Mouse (Mus musculus): ENCODE results near the gene Srsf9. TPM values are rescaled to one million over a fixed set of nuclear protein-coding genes. Genes with fewer than 3 reads are reported as not detected.
A peak's percentile ranks its signal among the peaks of the same experiment; 100 is the strongest.

Gene Srsf9
- polyA plus RNA-seq, 1 experiment from 2014 or later = 246 TPM

DNA sequence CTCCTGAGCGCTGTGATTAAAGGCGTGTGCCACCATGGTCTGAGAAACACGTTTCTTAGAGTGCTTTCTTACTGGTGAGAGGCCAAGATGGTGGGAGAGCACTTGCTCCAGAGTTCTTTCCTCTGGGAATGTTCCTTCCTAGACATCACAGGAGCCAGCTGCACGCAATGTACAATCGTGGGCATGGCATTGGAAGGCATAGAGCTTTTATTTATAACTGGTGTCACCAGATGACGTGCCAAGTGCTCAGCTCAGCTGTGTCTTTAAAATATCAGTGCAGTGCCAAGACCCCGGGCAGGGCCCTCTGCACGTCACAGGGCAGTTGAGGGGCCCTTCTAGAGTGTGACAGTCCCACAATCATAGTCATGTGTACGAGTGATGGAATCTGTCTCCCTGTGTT, 4.0 kb downstream of the Srsf9 start:
- Histone ChIP-seq H3K27ac (no peak overlapping the region), H3K4me1 (peaks cover 19% of the 10 kb centered on the region), H3K9ac (no peak overlapping the region), H3K9me3 (no peaks in the 10 kb centered on the region), H3K4me2 (no peak overlapping the region), H3K4me3 (no peak overlapping the region), H3K27me3 (no peaks in the 10 kb centered on the region), H3K36me3 (peaks cover 62% of the 10 kb centered on the region)
- WGBS = 87% methylated on average over 9 of the region's 9 CpGs
- ATAC-seq (ENCODE audit: insufficient number of reproducible peaks, low FRiP score, low TSS enrichment, low read depth) = no peak

DNA sequence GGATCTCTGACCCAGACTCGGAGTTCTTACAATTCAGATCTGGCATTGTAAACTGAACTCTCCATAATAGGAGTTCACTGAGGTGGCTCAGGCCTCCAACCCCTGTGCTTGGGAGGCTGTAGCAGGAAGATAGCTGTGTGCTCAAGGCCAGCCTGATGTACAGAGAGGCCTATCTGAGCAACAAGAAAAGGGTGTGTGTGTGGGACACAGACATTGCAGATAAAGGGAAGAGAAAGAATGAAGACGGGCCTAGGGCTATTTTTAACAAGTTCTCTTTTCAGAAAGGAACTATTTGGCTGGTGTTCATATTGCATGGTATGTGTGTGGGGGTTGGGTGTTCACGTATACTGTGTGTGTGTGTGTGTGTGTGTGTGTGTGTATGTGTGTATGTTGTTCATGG, 6.6 kb downstream of the Srsf9 start:
- Histone ChIP-seq H3K4me2 (no peak overlapping the region), H3K27ac (no peak overlapping the region), H3K9me3 (no peaks in the 10 kb centered on the region), H3K27me3 (no peaks in the 10 kb centered on the region), H3K9ac (no peak overlapping the region), H3K4me3 (no peak overlapping the region), H3K4me1 (peaks cover 8% of the 10 kb centered on the region; the same call in 1 of the 2 replicates), H3K36me3 (peaks cover 70% of the 10 kb centered on the region)
- 77% methylated on average over 3 of the region's 3 CpGs for WGBS
- no peak for ATAC-seq (ENCODE audit: insufficient number of reproducible peaks, low FRiP score, low TSS enrichment, low read depth)

DNA sequence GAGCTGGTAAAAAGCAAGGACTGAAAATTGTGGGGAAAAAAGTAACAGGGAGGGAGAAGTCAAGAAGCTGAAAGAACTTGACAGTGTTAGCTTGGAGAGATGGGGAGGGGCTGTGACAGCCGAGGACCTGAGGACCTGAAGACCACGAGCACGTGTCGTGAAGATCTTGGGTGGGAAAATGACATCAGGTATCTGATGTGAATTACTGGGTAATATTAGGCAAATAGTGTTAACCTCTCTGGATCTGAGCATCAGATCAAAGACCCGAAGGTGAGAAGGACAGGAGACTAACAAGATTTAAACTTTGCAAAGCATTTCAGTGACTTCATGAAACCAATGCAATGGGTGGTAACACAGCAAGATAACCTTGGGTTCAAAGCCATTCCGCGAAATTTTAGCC, 13.0 kb downstream of the Srsf9 start:
- no peak for ATAC-seq (ENCODE audit: insufficient number of reproducible peaks, low FRiP score, low TSS enrichment, low read depth)
- Histone ChIP-seq H3K4me1 (peaks cover 12% of the 10 kb centered on the region), H3K27ac (no peak overlapping the region), H3K9me3 (no peaks in the 10 kb centered on the region), H3K9ac (peak overlapping the region; percentile 90; the same call in 1 of the 2 replicates), H3K4me2 (peak overlapping the region; percentile 74), H3K36me3 (peaks cover 45% of the 10 kb centered on the region), H3K4me3 (peak overlapping the region; percentile 91), H3K27me3 (no peaks in the 10 kb centered on the region)
- WGBS = 28% methylated on average over 7 of the region's 7 CpGs

- peaks cover 12% of the 10 kb centered on the region for H3K4me1 ChIP-seq
- peak within 1 kb of the TSS; percentile 90 for H3K9ac ChIP-seq
- peak within 1 kb of the TSS; percentile 74 for H3K4me2 ChIP-seq
- peak within 1 kb of the TSS; percentile 91 for H3K4me3 ChIP-seq
- no peaks in the 10 kb centered on the region for H3K27me3 ChIP-seq
- peak within 1 kb of the TSS; percentile 81 for H3K27ac ChIP-seq
- peaks cover 45% of the 10 kb centered on the region for H3K36me3 ChIP-seq
- H3K9me3 ChIP-seq = no peaks in the 10 kb centered on the region
- WGBS = under 1% methylated on average over 62 of the region's 62 CpGs
- peak; percentile 81 for ATAC-seq (ENCODE audit: insufficient number of reproducible peaks, low FRiP score, low TSS enrichment, low read depth)
Measured at GRCm38 (mm10) chr5:115340577-115341313, 13.8 kb downstream of the Srsf9 start, which contains the start of the genes Gatc and Triap1. Gene Gatc, minus strand, starts transcription at chr5:115341178. Gene Triap1, plus strand, starts transcription at chr5:115341225.

DNA sequence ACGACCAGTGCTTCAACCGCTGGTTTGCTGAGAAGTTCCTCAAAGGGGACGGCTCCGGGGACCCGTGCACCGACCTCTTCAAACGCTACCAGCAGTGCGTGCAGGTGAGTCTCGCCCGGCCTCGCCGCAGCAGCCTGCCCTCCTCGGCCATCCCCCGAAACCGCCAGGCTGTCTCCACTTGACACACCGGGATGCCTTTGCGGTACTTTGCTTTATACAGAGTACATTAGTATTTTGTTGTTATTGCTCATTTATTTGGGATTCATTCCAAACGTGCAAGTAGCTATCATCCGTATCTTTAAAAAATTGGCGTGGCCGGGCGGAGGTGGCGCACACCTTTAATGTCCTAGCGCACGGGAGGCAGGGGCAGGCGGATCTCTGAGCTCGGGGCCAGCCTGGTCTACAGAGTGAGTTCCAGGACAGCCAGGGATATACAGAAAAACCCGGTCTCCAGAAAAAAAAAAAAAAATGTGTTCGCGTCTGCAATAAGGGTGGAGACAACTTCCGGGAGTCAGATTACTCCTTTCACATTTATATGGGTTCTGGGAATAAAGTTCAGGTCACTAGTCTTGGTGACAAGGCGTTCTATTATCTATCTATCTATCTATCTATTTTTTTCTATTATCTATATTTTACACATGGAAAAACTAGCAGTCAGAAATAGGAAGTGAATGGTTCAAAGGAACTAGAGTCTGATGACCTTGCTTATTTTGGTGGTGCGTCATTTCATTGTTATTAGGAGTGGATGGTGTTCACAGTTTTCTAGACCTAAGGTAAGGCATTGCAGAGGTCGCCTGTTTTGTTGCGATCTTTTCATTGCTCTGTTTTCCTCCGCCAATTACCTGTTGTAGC, 14.6 kb downstream of the Srsf9 start:
- H3K9ac ChIP-seq = peak overlapping the region; percentile 90
- H3K4me3 ChIP-seq = peak overlapping the region; percentile 91
- no peak for ATAC-seq (ENCODE audit: insufficient number of reproducible peaks, low FRiP score, low TSS enrichment, low read depth)
- H3K36me3 ChIP-seq = peaks cover 44% of the 10 kb centered on the region
- peaks cover 12% of the 10 kb centered on the region for H3K4me1 ChIP-seq
- H3K9me3 ChIP-seq = no peaks in the 10 kb centered on the region
- 12% methylated on average over 36 of the region's 36 CpGs for WGBS
- peak overlapping the region; percentile 74 for H3K4me2 ChIP-seq
- no peaks in the 10 kb centered on the region for H3K27me3 ChIP-seq
- peak overlapping the region; percentile 69; the same call in 1 of the 2 replicates for H3K27ac ChIP-seq

GRCm38 (mm10) chr5:115347564-115347963, 20.6 kb downstream of the Srsf9 start:
- H3K4me3 ChIP-seq = peak overlapping the region; percentile 96
- peaks cover 14% of the 10 kb centered on the region for H3K4me1 ChIP-seq
- no peak overlapping the region for H3K27ac ChIP-seq
- peak overlapping the region; percentile 84 for H3K4me2 ChIP-seq
- ATAC-seq (ENCODE audit: insufficient number of reproducible peaks, low FRiP score, low TSS enrichment, low read depth) = no peak
- H3K27me3 ChIP-seq = no peaks in the 10 kb centered on the region
- under 1% methylated on average over 5 of the region's 5 CpGs for WGBS
- H3K9ac ChIP-seq = peak overlapping the region; percentile 77; the same call in 1 of the 2 replicates
- H3K36me3 ChIP-seq = peaks cover 39% of the 10 kb centered on the region
- H3K9me3 ChIP-seq = no peaks in the 10 kb centered on the region

DNA sequence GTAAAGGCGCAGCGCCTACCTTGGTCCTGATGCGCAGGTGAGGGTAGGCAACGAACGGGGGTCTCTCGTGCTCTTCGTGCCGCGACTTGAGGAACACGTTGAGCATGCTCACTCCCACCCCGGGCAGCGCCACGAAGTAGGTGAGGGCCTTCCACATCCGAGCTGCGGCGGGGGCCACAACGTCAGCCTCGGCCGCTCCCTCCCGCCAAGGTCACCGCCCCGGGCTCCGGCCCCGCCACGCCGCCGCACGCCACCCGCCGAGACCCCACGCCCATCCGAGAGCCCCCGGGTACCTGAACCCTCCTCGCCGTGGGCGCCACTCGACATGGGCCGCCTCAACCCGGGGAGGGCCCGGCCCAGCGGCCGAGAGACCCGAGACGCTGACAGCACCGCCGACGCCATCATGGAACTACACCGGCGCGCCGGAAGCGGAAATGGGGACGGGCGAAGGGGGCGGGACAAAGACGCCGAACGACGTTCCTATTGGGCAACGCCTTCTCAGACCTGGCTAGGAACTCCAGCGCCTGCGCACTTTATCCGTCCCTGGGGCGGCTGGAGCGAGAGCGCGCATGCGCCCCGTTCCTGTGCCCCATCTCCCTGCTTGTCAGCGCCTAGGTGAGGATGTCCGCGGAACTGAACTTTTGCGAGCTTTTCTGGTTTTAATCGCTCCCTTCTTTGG, 21.7 kb downstream of the Srsf9 start, which contains the start of gene Cox6a1:
Cox6a1 (minus strand) TSS at position 436 of the 679 bp plus-strand sequence.
- Histone ChIP-seq H3K4me1 (peaks cover 14% of the 10 kb centered on the region), H3K4me3 (peak within 1 kb of the TSS; percentile 96), H3K36me3 (peaks cover 27% of the 10 kb centered on the region), H3K27ac (peak within 1 kb of the TSS; percentile 86), H3K27me3 (no peaks in the 10 kb centered on the region), H3K4me2 (peak within 1 kb of the TSS; percentile 84), H3K9ac (peak within 1 kb of the TSS; percentile 77), H3K9me3 (no peaks in the 10 kb centered on the region)
- peak; percentile 88 for ATAC-seq (ENCODE audit: insufficient number of reproducible peaks, low FRiP score, low TSS enrichment, low read depth)
- under 1% methylated on average over 73 of the region's 74 CpGs for WGBS

GRCm38 (mm10) chr5:115349225-115349555, 22.2 kb downstream of the Srsf9 start:
- ATAC-seq (ENCODE audit: insufficient number of reproducible peaks, low FRiP score, low TSS enrichment, low read depth) = peak; percentile 11; the same call in 1 of the 2 replicates
- peaks cover 22% of the 10 kb centered on the region for H3K36me3 ChIP-seq
- peak overlapping the region; percentile 50 for H3K9ac ChIP-seq
- H3K4me1 ChIP-seq = peaks cover 14% of the 10 kb centered on the region
- H3K27ac ChIP-seq = peak overlapping the region; percentile 86
- under 1% methylated on average over 18 of the region's 18 CpGs for WGBS
- no peaks in the 10 kb centered on the region for H3K9me3 ChIP-seq
- peak overlapping the region; percentile 96 for H3K4me3 ChIP-seq
- no peaks in the 10 kb centered on the region for H3K27me3 ChIP-seq
- peak overlapping the region; percentile 84 for H3K4me2 ChIP-seq

GRCm38 (mm10) chr5:115351348-115351747, 24.4 kb downstream of the Srsf9 start:
- Histone ChIP-seq H3K9me3 (no peaks in the 10 kb centered on the region), H3K4me3 (no peak overlapping the region), H3K4me1 (peaks cover 14% of the 10 kb centered on the region), H3K27ac (no peak overlapping the region), H3K9ac (no peak overlapping the region), H3K4me2 (no peak overlapping the region), H3K36me3 (peaks cover 2% of the 10 kb centered on the region; the same call in 1 of the 2 replicates), H3K27me3 (no peaks in the 10 kb centered on the region)
- no peak for ATAC-seq (ENCODE audit: insufficient number of reproducible peaks, low FRiP score, low TSS enrichment, low read depth)
- 78% methylated on average over 5 of the region's 5 CpGs for WGBS

DNA sequence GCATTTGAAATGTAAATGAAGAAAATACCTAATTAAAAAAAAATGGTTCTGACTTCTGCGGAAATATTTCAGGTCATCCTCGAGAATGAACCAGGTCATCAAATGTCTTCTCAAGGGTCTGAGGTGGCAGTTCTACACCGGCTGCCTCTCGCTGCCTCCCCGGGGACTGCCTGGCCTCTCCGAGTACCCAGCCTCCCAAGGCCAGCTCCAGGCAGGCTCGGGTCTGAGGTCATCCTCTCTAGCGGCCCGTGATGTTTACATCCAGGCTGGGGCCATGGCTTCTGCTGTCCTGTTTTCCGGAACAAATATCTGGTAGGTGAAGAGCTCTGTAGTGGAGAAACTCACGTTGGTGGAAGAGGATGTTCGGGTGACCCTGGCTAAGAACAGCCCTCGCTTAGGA, 28.1 kb downstream of the Srsf9 start:
- H3K4me1 ChIP-seq = no peaks in the 10 kb centered on the region
- no peak overlapping the region for H3K4me2 ChIP-seq
- 61% methylated on average over 13 of the region's 13 CpGs for WGBS
- H3K9me3 ChIP-seq = no peaks in the 10 kb centered on the region
- no peak overlapping the region for H3K9ac ChIP-seq
- no peak overlapping the region for H3K4me3 ChIP-seq
- ATAC-seq (ENCODE audit: insufficient number of reproducible peaks, low FRiP score, low TSS enrichment, low read depth) = no peak
- H3K27me3 ChIP-seq = no peaks in the 10 kb centered on the region
- no peak overlapping the region for H3K27ac ChIP-seq
- no peaks in the 10 kb centered on the region for H3K36me3 ChIP-seq

- Histone ChIP-seq H3K36me3 (no peaks in the 10 kb centered on the region), H3K27ac (no peak overlapping the region), H3K4me2 (no peak overlapping the region; the same call in 1 of the 2 replicates), H3K4me3 (no peak overlapping the region; the same call in 1 of the 2 replicates), H3K9me3 (no peaks in the 10 kb centered on the region), H3K9ac (no peak overlapping the region), H3K27me3 (no peaks in the 10 kb centered on the region), H3K4me1 (no peaks in the 10 kb centered on the region)
- 4% methylated on average over 12 of the region's 12 CpGs for WGBS
- ATAC-seq (ENCODE audit: insufficient number of reproducible peaks, low FRiP score, low TSS enrichment, low read depth) = peak; percentile 63; the same call in 1 of the 2 replicates
Measured at GRCm38 (mm10) chr5:115358872-115359271, 31.9 kb downstream of the Srsf9 start.

Data from limb, embryonic 15.5 days (tissue).